Mouse (Mus musculus): ENCODE data around the gene Nell2.

DNA sequence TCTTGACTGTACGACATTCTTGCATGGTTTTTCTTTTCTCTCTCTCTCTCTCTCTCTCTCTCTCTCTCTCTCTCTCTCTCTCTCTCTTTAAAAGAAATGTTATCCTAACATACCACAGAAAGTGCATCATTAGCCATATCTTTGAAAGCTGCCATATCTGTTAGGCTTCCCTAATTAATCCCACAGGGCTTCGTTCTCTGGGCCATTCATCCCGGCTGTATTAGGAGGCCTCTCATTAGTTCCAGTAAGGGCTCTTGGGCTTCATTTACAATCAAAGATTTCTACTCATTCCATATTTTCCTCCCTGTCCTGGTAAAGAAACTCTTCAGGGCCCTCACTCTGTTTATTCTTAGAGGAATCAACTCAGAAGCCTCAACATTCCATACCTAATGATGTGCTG, 161.9 kb downstream of the Nell2 start:
- TF ChIP-seq POLR2A (IDR thresholded peaks at IDR 0.05; ENCODE audit: low read depth, low read length) (no peak), CTCF (IDR thresholded peaks at IDR 0.05; ENCODE audit: extremely low read depth, insufficient read length, insufficient replicate concordance, low read depth, low read length) (no peak)

All from small intestine, adult 2 months (tissue).